In the genomic region with DNA sequence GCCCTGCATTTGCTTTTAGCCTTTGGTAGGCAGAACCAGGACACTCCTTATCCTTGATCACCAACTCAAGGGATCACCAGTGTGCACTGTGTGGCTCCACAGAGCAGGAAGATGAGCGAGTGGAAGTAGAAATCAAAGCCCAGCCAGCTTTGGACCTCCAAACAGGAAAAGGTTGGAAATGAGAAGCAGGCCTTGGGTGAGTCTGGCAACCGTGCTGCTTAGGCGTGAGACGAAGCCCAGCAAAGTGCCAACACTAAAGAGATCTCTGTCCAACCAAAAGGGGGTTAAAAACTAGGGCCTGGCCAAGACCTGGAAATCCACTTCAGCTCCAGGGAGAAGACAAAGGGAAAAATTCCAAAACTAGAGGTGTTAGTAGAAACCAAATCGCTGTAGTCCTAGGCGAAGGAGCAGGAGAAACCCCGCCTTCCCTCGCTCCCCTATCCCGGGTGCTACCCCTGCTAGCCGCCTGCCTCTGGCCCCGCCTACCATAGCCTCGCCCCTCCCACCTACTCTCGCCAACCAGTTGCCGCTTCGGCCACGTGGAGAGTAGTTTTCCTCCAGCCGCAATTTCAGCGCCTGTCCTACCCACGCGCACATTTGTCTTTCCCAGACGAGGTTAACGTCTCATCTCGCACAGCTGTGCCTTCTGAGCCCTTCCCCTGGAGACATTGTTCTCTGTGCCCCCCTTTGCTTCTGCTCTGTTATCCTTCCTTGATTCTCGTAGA, we compare ENCODE assay signal across 8 mouse cellular contexts. TPM values are rescaled to one million over a fixed set of nuclear protein-coding genes. Genes with fewer than 3 reads are reported as not detected.
A peak's percentile ranks its signal among the peaks of the same experiment; 100 is the strongest.
DNase-seq lines count a peak whose midpoint lies in the region; ATAC-seq and TF ChIP-seq lines count a peak whose summit lies in the region.

No protein-coding gene starts in this region.

- no peaks in the 10 kb centered on the region for H3K27me3 ChIP-seq in erythroblast, embryonic 14.5 days (ENCODE audit: control insufficient read depth)
- H3K27me3 ChIP-seq in heart, embryonic 12.5 days (replicated peaks), result no peaks in the 10 kb centered on the region
- no peaks in the 10 kb centered on the region for H3K27me3 ChIP-seq in kidney, embryonic 15.5 days
- H3K27me3 ChIP-seq in liver, embryonic 11.5 days (replicated peaks; ENCODE audit: control insufficient read depth, insufficient read depth, low read length), result no peaks in the 10 kb centered on the region
- H3K27me3 ChIP-seq in myocyte (ENCODE audit: control insufficient read depth, insufficient read depth, insufficient read length), result no peaks in the 10 kb centered on the region

- peaks cover 36% of the 10 kb centered on the region for H3K4me1 ChIP-seq in erythroblast, embryonic 14.5 days (ENCODE audit: control insufficient read depth)
- H3K4me1 ChIP-seq in heart, embryonic 12.5 days (replicated peaks), result peaks cover 10% of the 10 kb centered on the region
- H3K4me1 ChIP-seq in kidney, embryonic 15.5 days, result peaks cover 13% of the 10 kb centered on the region
- H3K4me1 ChIP-seq in liver, embryonic 11.5 days (replicated peaks; ENCODE audit: control insufficient read depth, insufficient read depth, low read length), result peaks cover 17% of the 10 kb centered on the region

- WGBS in heart, embryonic 12.5 days, result 11% methylated on average over 24 of the region's 24 CpGs
- whole genome bisulfite sequencing in kidney, embryonic 15.5 days, result 10% methylated on average over 24 of the region's 24 CpGs
- 12% methylated on average over 24 of the region's 24 CpGs for WGBS in liver, embryonic 11.5 days

- H3K9me3 ChIP-seq in erythroblast, embryonic 14.5 days (ENCODE audit: control insufficient read depth, low read length), result no peaks in the 10 kb centered on the region
- H3K9me3 ChIP-seq in heart, embryonic 12.5 days (replicated peaks), result no peaks in the 10 kb centered on the region
- H3K9me3 ChIP-seq in kidney, embryonic 15.5 days (replicated peaks), result no peaks in the 10 kb centered on the region
- H3K9me3 ChIP-seq in liver, embryonic 11.5 days (ENCODE audit: control insufficient read depth, low read length), result no peaks in the 10 kb centered on the region

- DNase-seq in cerebellum, adult 11 months, result no peak
- peak; percentile 87 for DNase-seq in liver, embryonic 11.5 days (ENCODE audit: low spot score)
- peak; percentile 79 to 86 for DNase-seq in spleen, postnatal 4 days (ENCODE audit: low spot score in 2 of 2)

- 0 out of 2 replicates have a peak overlapping the region, but pooled peaks have one; percentile 17 for H3K27ac ChIP-seq in heart, embryonic 12.5 days (ENCODE audit: poor library complexity, severe bottlenecking)
- 0 out of 2 replicates have a peak overlapping the region, but pooled peaks have one; percentile 51 for H3K27ac ChIP-seq in kidney, embryonic 15.5 days
- peak overlapping the region; percentile 71 for H3K27ac ChIP-seq in liver, embryonic 11.5 days (ENCODE audit: low read depth, low read length)

- peak; percentile 15; the same call in 1 of the 2 replicates for ATAC-seq in cerebellum, adult (ENCODE audit: insufficient number of reproducible peaks, low FRiP score, low TSS enrichment)
- peak; percentile 84 for ATAC-seq in heart, embryonic 12.5 days (ENCODE audit: insufficient number of reproducible peaks, low FRiP score)
- ATAC-seq in kidney, embryonic 15.5 days (replicated peaks; ENCODE audit: low FRiP score), result peak; percentile 94
- ATAC-seq in liver, embryonic 11.5 days (replicated peaks; ENCODE audit: low FRiP score), result peak; percentile 89

- H3K4me2 ChIP-seq in heart, embryonic 12.5 days, result peak overlapping the region; percentile 84
- H3K4me2 ChIP-seq in kidney, embryonic 15.5 days, result peak overlapping the region; percentile 79
- peak overlapping the region; percentile 97 for H3K4me2 ChIP-seq in liver, embryonic 11.5 days
- peak overlapping the region; percentile 24 for H3K4me2 ChIP-seq in myocyte (ENCODE audit: low read depth)

- peak overlapping the region; percentile 17; the same call in 1 of the 2 replicates for H3K9ac ChIP-seq in heart, embryonic 12.5 days
- 0 out of 2 replicates have a peak overlapping the region, but pooled peaks have one; percentile 21 for H3K9ac ChIP-seq in kidney, embryonic 15.5 days
- peak overlapping the region; percentile 72 for H3K9ac ChIP-seq in liver, embryonic 11.5 days (ENCODE audit: low read depth, low read length)

- H3K79me2 ChIP-seq in myocyte (ENCODE audit: control insufficient read depth, insufficient read depth), result no peaks in the 10 kb centered on the region

- H3ac ChIP-seq in myocyte (ENCODE audit: control insufficient read depth, insufficient read length), result no peak overlapping the region

- peaks cover 2% of the 10 kb centered on the region; the same call in 1 of the 2 replicates for H3K36me3 ChIP-seq in erythroblast, embryonic 14.5 days (ENCODE audit: control insufficient read depth)
- H3K36me3 ChIP-seq in heart, embryonic 12.5 days, result peaks cover 5% of the 10 kb centered on the region
- H3K36me3 ChIP-seq in kidney, embryonic 15.5 days, result peaks cover 4% of the 10 kb centered on the region; the same call in 1 of the 2 replicates
- H3K36me3 ChIP-seq in liver, embryonic 11.5 days (ENCODE audit: control insufficient read depth, insufficient read depth, low read length), result no peaks in the 10 kb centered on the region
- H3K36me3 ChIP-seq in myocyte (ENCODE audit: control insufficient read depth, insufficient read depth), result peaks cover 6% of the 10 kb centered on the region

- no peak for TF ChIP-seq POLR2A in myocyte (IDR thresholded peaks at IDR 0.05; ENCODE audit: insufficient read length, low read depth)

- peak overlapping the region; percentile 61 for H3K4me3 ChIP-seq in erythroblast, embryonic 14.5 days (replicated peaks)
- H3K4me3 ChIP-seq in heart, embryonic 12.5 days, result peak overlapping the region; percentile 44
- peak overlapping the region; percentile 43 for H3K4me3 ChIP-seq in kidney, embryonic 15.5 days (replicated peaks)
- peak overlapping the region; percentile 48 for H3K4me3 ChIP-seq in liver, embryonic 11.5 days (ENCODE audit: low read depth, low read length)
- no peak overlapping the region for H3K4me3 ChIP-seq in myocyte

TF ChIP-seq in myocyte, 11 proteins besides CTCF, POLR2A, EP300 and RAD21:
- no peak for TF ChIP-seq SRF (IDR thresholded peaks at IDR 0.05; ENCODE audit: control insufficient read depth, insufficient read length, low read depth)
- no peak for TF ChIP-seq REST (IDR thresholded peaks at IDR 0.05; ENCODE audit: insufficient read depth, insufficient read length)
- peak in 2 of 3 experiments; percentile 64 to 79 for TF ChIP-seq MYOD1 (IDR thresholded peaks at IDR 0.05; ENCODE audit: control insufficient read depth in 1 of 3, insufficient read length in 2 of 3, low read depth in 2 of 3)
- TF ChIP-seq TCF12 (IDR thresholded peaks at IDR 0.05; ENCODE audit: insufficient read depth, poor library complexity, severe bottlenecking), result no peak
- no peak for TF ChIP-seq USF1 (IDR thresholded peaks at IDR 0.05; ENCODE audit: low read depth)
- TF ChIP-seq POLR2AphosphoS2 (IDR thresholded peaks at IDR 0.05; ENCODE audit: insufficient read length, low read depth), result peak; percentile 21
- no peak for TF ChIP-seq MAX (IDR thresholded peaks at IDR 0.05; ENCODE audit: low read depth)
- peak in 2 of 3 experiments; percentile 51 to 78 for TF ChIP-seq MYOG (IDR thresholded peaks at IDR 0.05; ENCODE audit: control insufficient read depth in 1 of 3, insufficient read depth in 1 of 3, insufficient read length in 2 of 3, low read depth in 2 of 3)
- no peak for TF ChIP-seq CEBPB (IDR thresholded peaks at IDR 0.05; ENCODE audit: insufficient read depth, poor library complexity, severe bottlenecking)

RNA-seq across cellular contexts. Expression of a gene that starts 0.9 kb away (rescaled TPM):
- 0.04 TPM in 1 of 2 replicates, not detected in the other for polyA plus RNA-seq in erythroblast, embryonic 14.5 days (2012)
- 0.09 TPM in 1 of 2 replicates, not detected in the other for polyA plus RNA-seq in heart, embryonic 12.5 days (2016; fragmentation: Nextera tagmentation; extraction: Ambion mirVana)
- polyA plus RNA-seq in kidney, embryonic 15.5 days (2015; fragmentation: Nextera tagmentation; extraction: Ambion mirVana), result not detected in 2 replicates
- polyA plus RNA-seq in liver, embryonic 11.5 days (2014; fragmentation: Nextera tagmentation; extraction: Ambion mirVana), result 0.07 TPM in 1 of 2 replicates, not detected in the other
- polyA plus RNA-seq in myocyte (2012; fragmentation: generic; extraction: Trizol), result 0.04 TPM

RNA-seq across cellular contexts. Expression of a gene that starts 37.7 kb away (rescaled TPM):
- 0.31 and 0.36 TPM in 2 replicates for polyA plus RNA-seq in erythroblast, embryonic 14.5 days (2012)
- polyA plus RNA-seq in heart, embryonic 12.5 days (2016; fragmentation: Nextera tagmentation; extraction: Ambion mirVana), result 315 and 319 TPM in 2 replicates
- polyA plus RNA-seq in kidney, embryonic 15.5 days (2015; fragmentation: Nextera tagmentation; extraction: Ambion mirVana), result 234 and 269 TPM in 2 replicates
- 235 and 274 TPM in 2 replicates for polyA plus RNA-seq in liver, embryonic 11.5 days (2014; fragmentation: Nextera tagmentation; extraction: Ambion mirVana)
- 60.5 TPM for polyA plus RNA-seq in myocyte (2012; fragmentation: generic; extraction: Trizol)

Comparison
In these comparisons a context has a peak if more than half of its experiments do, and no peak if none do; other contexts are left out.
1. ATAC-seq: peak in every context shown above with its lines; median percentile 94 in kidney, embryonic 15.5 days; 89 in liver, embryonic 11.5 days; 84 in heart, embryonic 12.5 days; 15 in cerebellum, adult.
2. H3K27ac ChIP-seq: peak in every context shown above with its lines; median percentile 71 in liver, embryonic 11.5 days; 51 in kidney, embryonic 15.5 days; 17 in heart, embryonic 12.5 days.
3. H3K4me2 ChIP-seq: peak in every context shown above with its lines; median percentile 97 in liver, embryonic 11.5 days; 84 in heart, embryonic 12.5 days; 79 in kidney, embryonic 15.5 days; 24 in myocyte.
4. H3K9ac ChIP-seq: peak in every context shown above with its lines; median percentile 72 in liver, embryonic 11.5 days; 21 in kidney, embryonic 15.5 days; 17 in heart, embryonic 12.5 days.
5. RNA of a gene that starts 37.7 kb away (polyA plus RNA-seq): 315 to 319 TPM in heart, embryonic 12.5 days, 235 to 274 TPM in liver, embryonic 11.5 days, 234 to 269 TPM in kidney, embryonic 15.5 days and 60.5 TPM in myocyte (single experiment); 0.31 to 0.36 TPM in erythroblast, embryonic 14.5 days; every median in the first group is over 10 times any median in the second.